Mouse (Mus musculus) urinary bladder, postnatal 14 days (tissue): ENCODE data around the gene Cwh43.

ENCODE experiments used
- DNase-seq: peaks from one replicate; pipeline ENCODE4 v3.0.0; 2021; ENCODE audit warnings: low spot score

Gene Cwh43

DNA sequence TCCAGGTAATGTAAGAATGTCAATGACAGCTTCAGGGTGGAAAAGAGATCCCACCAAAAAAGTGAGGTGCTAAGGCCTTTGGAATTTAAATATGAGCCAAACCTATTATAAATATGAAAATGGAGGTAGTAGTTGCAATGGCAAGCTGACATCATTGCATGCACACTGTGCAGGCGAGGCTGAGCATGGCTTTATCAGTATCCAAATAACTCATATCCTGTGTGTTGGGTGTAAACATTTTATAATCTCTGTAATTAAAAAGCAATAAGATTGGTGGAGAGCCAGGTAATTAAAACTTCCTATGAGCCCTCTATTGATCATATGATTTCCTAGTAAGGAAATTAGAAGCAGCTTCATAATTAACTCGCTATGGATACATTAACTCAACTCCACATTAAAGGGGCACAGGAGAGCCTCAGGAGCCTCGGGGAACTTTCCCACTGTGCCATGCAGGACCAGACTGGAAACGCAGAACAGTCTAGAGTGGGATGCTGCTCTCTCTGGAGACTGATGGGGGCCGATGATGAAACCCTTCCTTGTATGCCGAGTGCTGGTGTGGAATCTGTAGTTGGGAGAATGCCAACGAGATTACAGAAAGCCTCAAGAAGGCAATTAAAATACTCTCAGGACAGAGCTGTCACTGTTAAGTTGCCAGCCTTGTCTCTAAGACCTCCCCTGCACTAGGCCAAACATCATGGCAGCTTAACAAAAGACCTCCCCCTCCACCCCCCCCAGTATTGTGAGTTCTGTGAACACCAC, 5.9 kb upstream of the Cwh43 start:
- DNase-seq = no peak

DNA sequence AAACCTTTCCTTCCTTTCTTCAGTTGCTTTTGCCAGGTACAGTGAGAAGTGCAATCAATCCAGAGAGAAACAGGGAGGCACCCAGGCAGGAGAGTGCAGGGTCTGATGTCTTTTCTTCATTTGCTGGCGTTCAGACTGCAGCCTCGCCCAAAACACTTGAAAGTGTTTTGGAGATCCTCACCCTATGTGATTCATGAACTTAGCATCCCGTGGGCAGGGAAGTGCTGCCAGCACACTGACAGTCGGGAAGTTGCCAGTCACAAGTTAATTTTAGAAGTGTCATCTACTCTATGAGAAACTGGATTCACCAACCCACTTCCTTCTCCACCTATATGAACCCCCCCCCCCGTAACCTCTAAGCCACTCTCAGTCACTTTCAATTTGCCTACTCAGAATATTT, 4.5 kb upstream of the Cwh43 start:
- DNase-seq = peak; percentile 32

DNA sequence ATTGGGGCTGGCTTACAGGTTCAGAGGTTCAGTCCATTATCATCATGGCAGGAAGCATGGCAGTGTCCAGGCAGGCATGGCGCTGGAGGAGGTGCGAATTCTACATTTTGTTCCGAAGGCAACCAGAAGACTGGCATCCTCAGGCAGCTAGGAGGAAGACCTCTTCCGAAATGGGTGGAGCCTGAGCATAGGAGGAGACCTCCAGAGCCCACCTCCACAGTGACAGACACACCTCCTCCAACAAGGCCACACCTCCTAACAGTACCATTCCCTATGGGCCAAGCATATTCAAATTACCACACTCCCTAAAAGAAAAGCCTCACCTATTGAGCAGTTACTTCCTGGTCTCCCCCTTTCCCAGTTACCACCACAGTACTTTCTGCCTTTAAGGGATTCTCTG, 3.0 kb upstream of the Cwh43 start:
- no peak for DNase-seq

DNA sequence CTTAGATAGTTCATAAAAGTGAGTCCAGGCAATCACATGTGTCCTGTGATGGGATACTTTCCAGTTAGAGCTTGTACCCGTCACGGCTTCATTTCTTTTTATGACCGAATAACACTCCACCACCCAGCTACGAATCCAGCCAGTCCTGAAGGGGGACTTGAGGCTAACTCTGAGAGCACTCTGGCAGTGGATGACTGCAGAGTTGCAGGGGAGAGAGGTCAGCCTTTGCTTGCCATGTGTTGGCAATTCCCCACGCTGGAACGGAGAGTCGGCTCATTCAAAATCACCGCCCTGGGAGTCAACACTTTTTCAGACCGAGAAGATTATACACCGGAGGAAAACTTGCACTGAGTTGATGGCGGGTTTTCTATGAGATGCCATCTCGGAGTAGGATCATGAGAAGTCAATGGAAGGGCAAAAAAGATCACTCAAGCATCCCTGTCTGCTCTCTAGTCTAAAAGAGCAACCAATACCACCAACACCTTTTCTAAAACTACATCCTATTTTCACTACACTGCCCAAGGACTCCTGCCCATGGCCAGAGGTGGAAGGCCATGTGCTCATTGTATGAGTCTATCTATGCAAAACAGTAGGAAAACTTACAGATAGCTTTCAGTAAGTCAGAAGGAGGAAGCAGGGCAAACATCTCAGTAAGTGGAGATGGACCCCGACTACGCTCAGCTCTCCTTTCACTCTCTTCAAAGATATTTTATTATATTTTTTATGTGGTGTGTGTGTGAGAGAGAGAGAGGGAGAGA, 2.4 kb upstream of the Cwh43 start:
- no peak for DNase-seq

DNA sequence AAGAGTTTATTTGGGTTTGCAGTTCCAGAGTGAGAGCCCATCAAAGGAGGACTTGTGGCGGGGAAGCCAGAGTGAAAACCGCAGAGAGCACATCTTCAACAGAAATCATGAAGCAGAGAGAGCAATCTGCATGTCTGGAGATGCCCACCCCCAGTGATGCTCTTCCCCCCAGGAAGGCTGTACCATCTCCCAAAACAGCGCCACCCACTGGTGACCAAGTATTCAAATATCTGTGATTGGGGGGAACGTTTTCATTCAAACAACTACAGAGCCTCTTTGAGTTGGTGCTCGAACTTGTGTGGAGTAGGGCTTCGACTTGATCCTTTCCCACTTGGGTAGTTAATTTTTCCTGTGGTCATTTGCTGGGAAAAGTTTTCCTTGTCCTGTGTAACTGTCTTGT, 1.1 kb upstream of the Cwh43 start:
- no peak for DNase-seq

DNA sequence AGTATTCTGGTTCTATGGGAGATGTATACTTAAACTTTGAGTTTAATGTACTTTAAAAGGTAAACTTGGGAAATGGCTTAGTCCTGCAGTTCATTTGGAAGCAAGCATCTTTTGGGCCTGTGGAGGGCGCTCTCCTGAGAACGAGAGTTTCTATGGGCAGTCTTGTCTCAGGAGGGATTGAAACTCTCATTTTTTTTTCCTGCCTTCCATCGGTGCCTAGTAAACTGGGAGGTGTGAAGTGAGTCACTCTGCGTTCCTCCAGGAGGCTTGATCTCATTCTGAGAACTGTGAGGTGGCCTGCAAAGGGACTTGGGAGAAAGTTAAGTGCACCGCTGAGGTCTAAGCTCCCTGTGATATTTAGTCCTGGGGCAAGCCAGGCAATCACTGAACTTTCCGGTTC, 986 bp downstream of the Cwh43 start:
- DNase-seq = peak; percentile 20

DNA sequence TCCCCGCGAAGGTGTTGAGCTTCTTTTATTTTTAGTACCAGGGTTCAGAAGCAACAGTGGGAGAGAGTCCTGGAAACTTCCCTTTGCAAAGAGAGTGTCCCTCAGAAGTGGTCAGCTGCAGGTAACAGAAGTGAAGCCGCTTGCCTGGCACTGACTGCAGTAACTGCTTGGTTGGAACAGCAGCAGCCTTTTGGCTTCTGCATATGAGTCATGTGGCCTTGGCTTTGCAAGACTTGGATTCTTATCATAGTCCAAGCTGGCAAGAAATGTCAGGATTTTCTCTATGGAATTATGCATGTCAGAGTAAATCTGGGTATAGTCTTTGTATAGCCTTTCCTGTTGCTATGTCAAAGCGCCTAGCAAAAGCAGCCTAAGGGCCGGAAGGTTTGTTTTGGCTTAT, 4.1 kb downstream of the Cwh43 start:
- DNase-seq = no peak

DNA sequence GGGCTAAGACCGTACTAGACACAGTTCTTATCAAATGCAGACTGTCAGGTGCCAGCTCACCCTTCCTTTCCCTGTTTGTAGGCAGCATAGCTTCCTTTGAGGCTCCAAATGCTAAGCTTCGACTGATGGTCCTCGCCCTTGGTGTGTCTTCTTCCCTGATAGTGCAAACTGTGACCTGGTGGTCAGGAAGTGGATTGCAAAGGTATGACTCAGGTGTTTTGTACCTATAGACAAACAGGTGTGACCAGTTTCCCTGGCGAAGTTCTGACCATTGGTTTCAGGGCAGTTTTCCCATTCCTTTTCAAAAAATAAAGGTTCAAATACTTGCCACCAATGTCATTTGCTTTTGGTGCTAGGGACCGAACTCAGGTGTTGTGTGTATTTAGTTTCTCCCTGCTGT, 5.9 kb downstream of the Cwh43 start:
- DNase-seq = peak; percentile 38

DNA sequence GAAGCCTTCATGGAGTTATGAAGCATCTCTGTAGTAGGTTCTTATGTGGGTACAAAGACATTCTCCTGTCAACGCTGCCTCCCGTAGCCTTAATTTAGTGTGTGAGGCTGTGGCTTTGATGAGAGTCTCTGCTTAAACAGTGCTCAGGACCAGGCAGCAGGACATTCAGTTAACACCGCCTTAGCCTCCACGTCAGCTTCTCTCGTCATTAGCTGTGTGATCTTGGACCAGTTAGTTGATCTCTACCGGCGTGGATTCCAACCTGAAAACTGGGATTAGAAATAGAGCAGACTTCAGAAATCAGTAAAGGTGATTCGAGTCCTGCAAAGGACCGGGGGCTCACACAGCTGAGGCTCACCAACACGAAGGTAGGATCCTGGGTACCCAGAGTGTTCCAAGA, 8.3 kb downstream of the Cwh43 start:
- no peak for DNase-seq

DNA sequence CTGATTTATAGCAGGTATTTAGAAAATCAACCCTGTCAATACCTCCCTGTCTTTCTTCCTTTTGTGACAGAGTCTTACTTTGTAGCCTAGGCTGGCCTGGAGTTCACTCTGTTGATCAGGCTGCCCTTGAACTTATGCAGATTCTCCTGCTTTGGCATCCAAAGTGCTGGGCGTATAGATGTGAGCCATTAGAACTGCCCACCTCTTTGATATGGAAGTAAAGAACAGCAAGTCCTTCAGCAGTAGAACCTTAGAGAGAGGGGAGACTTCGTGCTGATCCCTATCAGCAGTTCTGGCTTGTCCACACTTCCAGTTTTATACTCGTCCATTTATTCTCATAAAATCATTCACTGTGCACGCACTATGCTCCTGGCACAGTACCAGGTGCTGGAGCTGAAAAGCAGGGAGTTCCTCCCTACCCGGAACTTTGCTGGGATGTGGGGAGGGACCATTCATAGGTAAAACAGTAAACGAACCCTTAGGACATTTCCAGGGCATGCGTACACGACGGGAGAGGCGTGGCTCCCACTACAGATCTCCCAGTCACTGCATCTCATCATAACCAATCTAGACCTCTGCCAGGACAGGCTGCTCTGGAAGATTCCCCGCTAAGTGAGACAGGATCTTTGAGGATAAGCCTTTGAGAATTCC, 13.3 kb downstream of the Cwh43 start:
- peak; percentile 69 for DNase-seq

DNA sequence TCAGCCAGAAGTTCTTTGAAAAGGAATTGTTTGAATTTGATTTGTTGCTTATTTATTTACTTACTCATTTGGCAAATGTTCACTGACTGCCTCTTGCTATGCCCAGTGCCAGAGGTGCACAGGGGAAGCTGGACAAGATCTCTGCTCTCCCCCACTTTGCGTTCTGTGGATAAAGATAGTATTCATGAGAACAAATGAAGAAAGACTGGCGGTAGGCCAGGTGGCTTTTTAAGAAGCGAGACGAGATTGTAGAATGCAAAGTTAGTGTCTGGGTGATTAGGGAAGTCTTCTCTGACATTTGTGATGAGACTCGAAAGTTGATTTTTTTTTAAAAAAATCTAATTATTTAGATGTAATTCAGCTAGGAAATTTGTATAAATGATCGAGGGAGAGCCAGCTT, 20.9 kb downstream of the Cwh43 start:
- no peak for DNase-seq

DNA sequence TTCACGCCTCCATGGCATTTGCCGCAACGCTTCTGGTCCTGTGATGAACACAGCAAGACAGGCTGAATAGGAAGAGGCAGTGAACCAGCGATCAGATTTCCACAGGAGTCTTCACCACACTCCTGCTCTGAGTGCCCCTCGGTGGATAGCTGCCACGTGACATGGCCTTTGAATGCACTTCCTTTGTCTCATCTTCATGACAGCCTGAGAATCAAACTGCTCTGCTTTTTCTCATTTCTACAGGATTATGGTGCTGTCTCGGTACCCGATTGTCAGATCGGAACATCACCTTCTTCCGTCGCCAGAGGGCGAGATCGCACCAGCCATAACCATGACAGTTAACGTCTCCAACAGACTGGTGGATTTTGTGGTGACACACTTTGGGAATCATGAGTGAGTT, 25.7 kb downstream of the Cwh43 start:
- DNase-seq = peak; percentile 75

DNA sequence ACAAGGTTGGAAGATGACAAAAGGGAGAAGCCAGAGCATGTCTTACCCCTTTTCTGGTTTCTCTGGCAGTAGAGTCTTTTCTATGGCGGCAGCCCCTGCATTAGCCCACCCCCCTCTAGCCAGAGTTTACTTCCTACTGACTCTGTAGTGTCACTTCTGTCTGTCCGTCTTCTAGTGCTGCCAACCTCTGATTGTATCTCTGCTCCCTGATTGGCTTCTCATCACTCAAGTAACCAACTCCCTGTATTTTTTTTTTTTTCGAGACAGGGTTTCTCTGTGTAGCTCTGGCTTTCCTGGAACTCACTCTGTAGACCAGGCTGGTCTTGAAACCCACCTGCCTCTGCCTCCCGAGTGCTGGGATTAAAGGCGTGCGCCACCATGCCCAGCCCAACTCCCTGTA, 26.9 kb downstream of the Cwh43 start:
- DNase-seq = no peak

DNA sequence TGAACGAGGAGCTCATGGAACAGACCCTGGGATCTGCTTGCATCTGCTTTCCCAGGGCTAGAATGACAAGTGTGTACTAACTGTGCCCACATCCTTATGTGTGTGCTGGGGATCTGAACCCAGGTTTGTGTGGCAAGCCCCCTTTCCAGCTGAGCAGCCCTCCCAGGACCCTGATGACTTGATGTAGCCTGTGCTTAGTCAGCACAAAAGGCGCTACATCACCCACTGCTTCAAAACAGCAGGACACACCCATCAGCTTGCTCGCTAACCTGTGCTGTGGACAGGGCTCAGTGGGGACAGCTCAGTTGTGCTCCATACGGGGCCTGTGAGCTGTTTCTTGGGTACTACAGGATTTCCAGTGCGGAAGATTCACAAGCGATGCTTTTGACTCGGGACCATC, 28.9 kb downstream of the Cwh43 start:
- DNase-seq = no peak

DNA sequence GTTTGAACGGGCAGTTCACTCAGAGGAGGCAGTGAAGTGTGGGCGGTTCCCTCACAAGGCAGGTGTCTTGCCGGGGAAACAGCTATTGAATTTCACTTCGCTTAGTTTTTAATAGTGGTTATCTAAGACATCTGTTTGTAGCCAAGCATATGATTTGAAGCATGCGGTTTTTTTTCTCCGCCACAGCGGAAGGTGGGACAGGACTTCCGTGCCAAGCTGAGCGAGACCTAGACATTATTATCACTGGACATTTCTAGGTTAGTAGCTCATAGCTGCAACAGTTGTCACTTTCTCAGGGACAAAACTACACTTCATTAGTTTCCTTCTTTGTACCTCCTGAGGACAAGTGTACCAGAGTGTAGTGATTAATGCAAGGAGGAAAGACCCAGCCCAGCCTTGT, 36.3 kb downstream of the Cwh43 start:
- DNase-seq = no peak

DNA sequence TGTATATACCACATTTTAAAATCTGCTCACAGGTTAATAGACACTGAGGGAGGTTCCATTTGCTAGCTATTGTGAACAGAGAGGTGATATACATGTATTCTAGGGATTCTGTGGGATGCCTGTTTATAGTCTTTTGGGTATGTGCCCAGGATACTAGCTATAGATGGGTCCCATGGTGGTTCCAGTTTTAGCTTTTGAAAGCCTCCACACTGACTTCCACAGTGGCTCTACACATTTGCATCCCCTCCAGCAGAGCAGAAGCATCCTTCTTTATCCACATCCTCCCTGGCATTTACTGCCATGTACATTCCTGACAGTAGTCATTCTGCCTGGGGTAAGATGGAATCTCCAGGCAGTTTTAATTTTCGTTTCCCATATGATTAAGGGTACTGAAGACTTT, 44.4 kb downstream of the Cwh43 start:
- no peak for DNase-seq

DNA sequence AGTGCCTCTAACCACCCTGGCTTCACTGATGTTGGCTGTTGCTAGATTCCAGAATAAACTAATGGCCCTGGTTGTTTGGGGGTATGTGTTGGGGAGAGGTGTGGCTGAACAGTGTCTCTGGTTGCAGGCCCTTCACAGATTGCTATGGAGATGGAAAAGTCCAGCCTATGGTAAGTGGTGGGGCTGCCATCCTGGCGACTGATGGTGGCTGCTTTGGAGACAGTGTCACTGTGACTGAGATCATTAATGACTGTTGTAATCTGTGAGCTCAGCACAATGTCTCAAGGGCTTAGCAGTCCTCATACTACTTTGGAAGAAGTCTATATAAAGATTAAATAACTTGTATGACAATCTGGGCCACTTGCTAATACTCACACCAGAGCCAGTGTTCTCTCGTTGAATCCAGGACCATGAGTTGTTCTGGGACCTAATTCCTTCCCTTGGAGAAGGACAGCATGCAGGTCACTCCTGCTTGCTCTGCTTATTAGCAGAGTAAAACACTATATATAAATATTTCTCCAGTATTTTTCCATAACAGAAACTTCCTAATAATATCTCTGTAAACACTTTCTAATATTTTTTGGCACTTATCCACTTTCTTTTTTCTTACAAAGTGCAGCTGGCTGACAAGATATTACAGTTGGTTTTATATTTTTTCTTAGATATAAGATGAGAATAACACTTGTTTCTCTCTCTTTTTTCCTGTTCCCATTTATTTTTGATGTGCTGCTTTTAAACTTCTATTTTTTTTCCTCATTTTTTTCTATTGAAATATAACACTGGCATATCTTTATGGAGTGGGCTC, 48.8 kb downstream of the Cwh43 start:
- DNase-seq = no peak

DNA sequence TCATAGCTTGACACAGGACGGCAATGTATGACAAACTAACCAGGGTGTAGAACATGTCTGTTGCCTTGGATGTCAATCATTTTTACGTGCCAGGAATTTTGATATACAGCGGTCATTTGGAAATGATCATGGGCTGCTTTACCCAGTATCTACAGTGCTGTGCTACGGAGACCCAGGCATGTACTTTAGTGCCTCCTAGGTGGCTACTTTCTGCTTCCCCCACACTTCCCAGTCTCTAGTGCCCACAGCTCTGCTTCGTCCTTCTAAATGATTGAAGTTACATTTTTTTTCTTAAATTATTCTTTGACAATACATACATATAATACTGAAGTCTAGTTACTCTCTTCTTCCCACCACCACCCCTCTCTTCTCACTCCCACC, 49.4 kb downstream of the Cwh43 start:
- DNase-seq = no peak

DNA sequence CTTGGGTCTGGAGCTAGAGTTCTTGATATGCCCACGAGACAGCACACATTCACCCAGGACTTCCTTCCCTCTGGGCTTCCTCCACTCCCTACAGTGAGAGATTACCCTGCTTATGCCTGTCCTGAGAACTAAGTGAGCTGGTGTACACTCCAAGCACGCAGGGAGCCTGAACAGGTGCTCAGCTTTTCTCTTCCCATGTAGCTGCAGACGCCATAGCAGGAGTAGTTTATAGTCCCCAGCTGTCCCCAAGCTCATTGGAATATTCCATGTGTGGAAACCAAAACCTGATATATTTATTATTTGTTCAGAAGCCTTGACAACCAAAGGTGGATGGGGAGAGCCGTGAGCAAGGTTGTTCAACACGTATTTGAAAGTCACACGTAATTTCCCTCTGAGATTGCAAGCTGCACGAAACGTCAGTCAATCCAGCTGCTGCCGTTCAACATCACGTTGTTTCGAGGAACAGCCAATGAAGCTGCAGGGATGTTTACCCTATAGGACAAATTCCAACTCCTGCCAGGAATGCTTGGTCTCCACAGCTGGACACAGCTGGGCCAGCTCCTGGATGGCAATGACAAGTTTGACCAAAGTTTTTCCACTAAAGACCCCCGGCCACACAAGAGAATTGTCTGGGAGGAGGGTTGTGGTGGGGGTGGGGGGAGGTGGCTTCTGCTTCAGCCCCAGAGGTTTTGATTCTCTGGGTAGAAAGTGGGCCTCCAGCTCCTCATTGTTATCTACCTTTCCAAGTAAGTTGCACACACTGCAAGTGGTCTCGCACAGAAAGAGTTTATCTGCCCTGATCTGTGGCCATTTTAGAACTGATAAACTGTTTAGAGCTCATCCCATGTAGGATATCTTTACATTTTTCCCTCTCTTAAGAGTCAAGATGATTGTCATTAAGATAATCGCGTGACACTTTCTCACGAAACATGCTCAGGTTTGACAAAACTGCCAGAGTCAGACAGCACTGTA, 62.9 kb downstream of the Cwh43 start:
- DNase-seq = no peak

DNA sequence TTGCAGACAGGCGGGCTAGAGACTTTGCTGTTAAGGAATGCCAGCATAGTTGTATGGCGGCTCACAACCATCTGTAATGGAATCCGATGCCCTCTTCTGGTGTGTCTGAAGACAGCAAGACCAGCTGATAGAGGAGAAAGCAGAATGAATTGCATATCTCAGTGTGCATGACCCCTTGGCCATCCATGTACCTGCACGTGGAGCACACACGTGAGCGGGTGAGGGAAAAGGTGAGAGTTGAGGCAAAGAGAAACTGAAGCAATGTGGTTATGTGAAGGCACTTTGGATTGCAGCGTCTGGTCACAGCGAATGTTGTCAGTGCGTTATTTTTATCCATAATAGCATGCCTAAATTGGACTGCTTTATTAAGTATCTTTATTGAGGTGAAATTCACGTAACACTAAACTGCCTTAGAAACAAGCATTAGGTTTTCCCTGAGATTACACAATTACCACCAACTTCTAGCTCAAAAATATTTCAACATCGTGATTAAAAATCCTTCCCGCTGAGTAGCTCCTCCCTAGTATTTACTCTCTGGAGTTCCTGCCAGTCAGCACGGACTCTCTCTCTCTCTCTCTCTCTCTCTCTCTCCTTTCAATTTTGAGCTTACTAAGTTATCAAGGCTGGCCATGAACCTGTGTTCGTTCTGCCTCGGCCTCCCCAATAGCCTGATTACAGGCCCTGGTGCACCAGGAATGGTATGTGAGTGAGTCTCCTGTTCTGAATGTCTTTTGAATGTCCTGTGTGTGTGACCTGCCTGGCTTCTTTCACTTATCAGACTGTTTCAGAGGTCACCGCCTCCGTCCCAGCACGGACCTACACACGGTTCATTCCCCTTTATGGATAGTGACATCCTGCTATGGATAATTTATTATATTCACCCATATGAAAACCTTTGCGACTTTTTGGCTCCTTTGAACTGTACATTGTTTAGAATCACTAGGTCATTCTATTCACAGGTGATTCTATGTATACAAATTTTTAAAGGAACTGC, 68.8 kb downstream of the Cwh43 start:
- no peak for DNase-seq
